Mouse (Mus musculus): ENCODE results near the gene Gm49388. TPM values are rescaled to one million over a fixed set of nuclear protein-coding genes. Genes with fewer than 3 reads are reported as not detected.

The Gm49388 gene
- polyA plus RNA-seq, 1 experiment from 2014 or later: not detected

DNA sequence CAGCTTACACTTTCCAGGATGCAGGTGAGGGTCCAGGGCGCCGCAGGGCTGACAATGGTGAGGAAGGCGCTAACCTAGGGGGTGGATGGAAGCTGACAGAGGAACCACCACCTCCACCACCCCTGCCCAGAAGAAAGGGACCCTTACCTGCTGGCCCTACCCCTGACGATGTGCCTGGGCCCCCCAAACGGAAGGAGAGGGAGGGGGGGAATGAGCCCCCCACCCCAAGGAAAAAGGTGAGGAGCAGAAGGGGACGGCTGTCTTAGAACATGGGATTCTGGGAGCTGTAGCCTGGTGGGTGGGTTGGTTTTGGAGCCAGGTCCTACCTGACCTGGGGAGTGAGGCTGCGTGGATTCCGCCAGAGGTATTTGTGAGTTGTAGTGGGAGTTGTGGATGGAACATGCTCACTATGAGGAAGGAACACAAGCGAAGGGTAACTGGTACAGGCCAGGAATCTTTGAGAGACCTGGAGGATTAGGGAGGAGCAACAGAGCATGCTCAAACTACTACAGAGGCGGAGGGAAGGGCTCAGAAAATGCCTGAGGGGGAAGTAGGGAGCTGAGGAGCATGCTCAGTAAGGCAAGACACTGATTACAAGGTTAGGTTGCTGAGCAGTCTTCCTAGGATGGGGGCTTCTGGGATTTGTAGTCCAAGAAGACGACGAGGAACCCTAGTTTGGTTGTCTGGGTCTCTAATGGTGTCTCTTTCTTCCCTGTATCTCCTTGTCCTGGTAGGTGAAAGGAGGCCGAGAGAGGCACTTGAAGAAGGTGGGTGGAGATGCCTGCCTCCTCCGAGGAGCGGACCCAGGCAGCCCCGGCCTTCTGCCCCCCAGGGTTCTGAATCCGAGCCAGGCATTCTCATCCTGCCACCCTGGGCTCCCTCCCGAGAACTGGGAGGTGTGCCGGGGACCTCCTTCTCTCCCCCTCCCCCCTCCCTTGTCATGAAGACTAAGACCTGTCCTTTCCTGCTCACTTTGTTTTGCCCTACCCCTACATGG, 35.0 kb upstream of the Gm49388 start:
- no peak overlapping the region for H3K4me2 ChIP-seq (ENCODE audit: low read depth, low read length)
- H3K9ac ChIP-seq (ENCODE audit: low read depth, low read length): no peak overlapping the region
- peaks cover 29% of the 10 kb centered on the region for H3K36me3 ChIP-seq (ENCODE audit: control insufficient read depth, insufficient read depth, low read length)
- peaks cover 19% of the 10 kb centered on the region for H3K4me1 ChIP-seq (ENCODE audit: control insufficient read depth, insufficient read depth, low read length)
- H3K4me3 ChIP-seq (ENCODE audit: low read length): no peak overlapping the region
- ATAC-seq: no peak
- no peaks in the 10 kb centered on the region for H3K9me3 ChIP-seq (ENCODE audit: control insufficient read depth, low read length)
- H3K27ac ChIP-seq (ENCODE audit: low read length): no peak overlapping the region
- 85% methylated on average over 19 of the region's 19 CpGs for WGBS
- no peaks in the 10 kb centered on the region for H3K27me3 ChIP-seq (replicated peaks; ENCODE audit: control insufficient read depth, insufficient read depth, low read length)

DNA sequence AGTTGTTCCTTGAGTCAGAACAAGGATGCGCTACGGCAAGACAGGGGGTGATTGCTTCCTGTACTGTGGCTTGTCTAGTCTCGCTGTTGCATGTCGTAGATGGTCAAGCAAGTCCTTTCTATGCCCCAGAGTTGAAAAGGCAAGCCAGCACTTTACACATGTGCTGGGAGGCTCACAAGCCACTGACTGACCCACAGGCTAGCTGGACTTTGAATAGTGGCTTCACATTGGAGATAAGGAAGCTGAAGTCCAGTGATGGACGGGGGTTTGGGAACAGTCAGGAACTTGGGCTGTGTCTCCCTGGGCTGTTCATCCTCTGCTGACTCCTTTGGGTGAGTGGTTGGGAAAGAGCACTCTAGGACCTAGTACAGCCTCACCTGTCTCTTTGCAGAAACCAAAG, 33.8 kb upstream of the Gm49388 start:
- no peak overlapping the region for H3K27ac ChIP-seq (ENCODE audit: low read length)
- no peak overlapping the region for H3K4me2 ChIP-seq (ENCODE audit: low read depth, low read length)
- 93% methylated on average over 5 of the region's 5 CpGs for WGBS
- no peak for ATAC-seq
- H3K36me3 ChIP-seq (ENCODE audit: control insufficient read depth, insufficient read depth, low read length): peaks cover 30% of the 10 kb centered on the region
- H3K27me3 ChIP-seq (replicated peaks; ENCODE audit: control insufficient read depth, insufficient read depth, low read length): no peaks in the 10 kb centered on the region
- H3K9ac ChIP-seq (ENCODE audit: low read depth, low read length): no peak overlapping the region
- no peaks in the 10 kb centered on the region for H3K9me3 ChIP-seq (ENCODE audit: control insufficient read depth, low read length)
- no peak overlapping the region for H3K4me3 ChIP-seq (ENCODE audit: low read length)
- peaks cover 19% of the 10 kb centered on the region for H3K4me1 ChIP-seq (ENCODE audit: control insufficient read depth, insufficient read depth, low read length)

DNA sequence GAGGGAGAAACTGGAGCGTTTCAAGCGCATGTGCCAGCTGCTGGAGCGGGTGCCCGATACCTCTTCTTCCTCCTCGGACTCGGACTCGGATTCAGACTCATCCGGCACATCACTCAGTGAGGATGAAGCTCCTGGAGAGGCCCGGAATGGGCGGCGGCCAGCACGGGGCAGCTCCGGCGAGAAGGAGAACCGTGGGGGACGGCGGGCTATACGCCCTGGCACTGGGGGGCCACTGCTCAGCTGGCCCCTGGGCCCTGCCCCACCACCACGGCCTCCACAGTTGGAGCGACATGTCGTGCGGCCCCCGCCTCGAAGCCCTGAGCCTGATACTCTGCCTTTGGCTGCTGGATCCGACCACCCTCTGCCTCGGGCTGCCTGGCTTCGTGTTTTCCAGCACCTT, 33.3 kb upstream of the Gm49388 start:
- no peak for ATAC-seq

DNA sequence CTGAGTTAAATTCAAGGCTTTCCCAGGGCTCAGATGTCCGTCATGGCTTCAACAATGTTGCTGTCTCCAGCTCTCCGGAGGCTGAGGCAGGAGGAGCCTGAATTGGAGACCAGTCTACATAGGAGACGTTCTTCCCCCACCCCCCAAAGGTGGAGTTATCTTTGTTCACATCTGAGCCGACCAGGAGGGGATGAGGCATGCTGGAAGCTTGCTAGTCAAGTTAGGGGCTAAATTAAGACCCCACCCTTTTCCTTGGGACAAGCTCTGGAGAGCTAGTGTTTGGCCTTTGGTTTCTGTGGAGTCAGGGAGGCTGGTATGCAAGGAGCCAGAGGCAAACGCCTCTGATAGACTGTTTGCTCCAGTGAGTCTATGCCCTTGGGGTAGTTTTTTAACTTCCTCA, 32.2 kb upstream of the Gm49388 start:
- 62% methylated on average over 5 of the region's 5 CpGs for WGBS
- no peak overlapping the region for H3K9ac ChIP-seq (ENCODE audit: low read depth, low read length)
- H3K36me3 ChIP-seq (ENCODE audit: control insufficient read depth, insufficient read depth, low read length): peaks cover 29% of the 10 kb centered on the region
- no peak overlapping the region for H3K4me2 ChIP-seq (ENCODE audit: low read depth, low read length)
- no peak overlapping the region for H3K4me3 ChIP-seq (ENCODE audit: low read length)
- H3K9me3 ChIP-seq (ENCODE audit: control insufficient read depth, low read length): no peaks in the 10 kb centered on the region
- ATAC-seq: no peak
- H3K4me1 ChIP-seq (ENCODE audit: control insufficient read depth, insufficient read depth, low read length): peaks cover 11% of the 10 kb centered on the region; the same call in 1 of the 2 replicates
- H3K27me3 ChIP-seq (replicated peaks; ENCODE audit: control insufficient read depth, insufficient read depth, low read length): no peaks in the 10 kb centered on the region
- no peak overlapping the region for H3K27ac ChIP-seq (ENCODE audit: low read length)

More for the DNA sequence above, 33.3 kb upstream of the Gm49388 start:
- Histone ChIP-seq H3K27ac (ENCODE audit: low read length) (no peak overlapping the region), H3K27me3 (replicated peaks; ENCODE audit: control insufficient read depth, insufficient read depth, low read length) (no peaks in the 10 kb centered on the region), H3K9ac (ENCODE audit: low read depth, low read length) (no peak overlapping the region), H3K4me1 (ENCODE audit: control insufficient read depth, insufficient read depth, low read length) (peaks cover 19% of the 10 kb centered on the region), H3K4me3 (ENCODE audit: low read length) (no peak overlapping the region), H3K4me2 (ENCODE audit: low read depth, low read length) (no peak overlapping the region), H3K36me3 (ENCODE audit: control insufficient read depth, insufficient read depth, low read length) (peaks cover 30% of the 10 kb centered on the region), H3K9me3 (ENCODE audit: control insufficient read depth, low read length) (no peaks in the 10 kb centered on the region)
- WGBS: 95% methylated on average over 27 of the region's 27 CpGs

DNA sequence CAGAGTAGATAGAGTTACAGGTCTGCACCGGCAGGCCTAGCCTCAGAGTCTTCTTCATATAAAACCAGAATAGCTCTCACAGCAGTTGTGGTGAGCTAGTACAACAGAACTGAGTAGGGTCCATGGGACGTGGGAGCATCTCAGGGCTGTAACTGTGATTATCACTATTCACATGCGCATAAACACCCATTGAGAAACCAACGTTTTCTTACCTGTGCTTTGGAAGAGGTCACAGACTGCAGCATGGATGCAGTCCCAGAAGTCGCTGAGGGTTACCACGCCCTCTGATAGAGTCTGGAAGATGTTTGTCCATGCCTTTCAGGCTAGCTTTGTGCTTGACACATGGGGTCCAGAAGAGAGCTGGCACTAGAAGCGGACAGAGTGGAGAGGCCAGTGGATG, 31.7 kb upstream of the Gm49388 start:
- no peak for ATAC-seq
- Histone ChIP-seq H3K27ac (ENCODE audit: low read length) (no peak overlapping the region), H3K27me3 (replicated peaks; ENCODE audit: control insufficient read depth, insufficient read depth, low read length) (no peaks in the 10 kb centered on the region), H3K4me3 (ENCODE audit: low read length) (no peak overlapping the region), H3K9ac (ENCODE audit: low read depth, low read length) (no peak overlapping the region), H3K9me3 (ENCODE audit: control insufficient read depth, low read length) (no peaks in the 10 kb centered on the region), H3K4me2 (ENCODE audit: low read depth, low read length) (no peak overlapping the region), H3K4me1 (ENCODE audit: control insufficient read depth, insufficient read depth, low read length) (peaks cover 10% of the 10 kb centered on the region; the same call in 1 of the 2 replicates), H3K36me3 (ENCODE audit: control insufficient read depth, insufficient read depth, low read length) (peaks cover 27% of the 10 kb centered on the region)
- WGBS: 80% methylated on average over 7 of the region's 7 CpGs

DNA sequence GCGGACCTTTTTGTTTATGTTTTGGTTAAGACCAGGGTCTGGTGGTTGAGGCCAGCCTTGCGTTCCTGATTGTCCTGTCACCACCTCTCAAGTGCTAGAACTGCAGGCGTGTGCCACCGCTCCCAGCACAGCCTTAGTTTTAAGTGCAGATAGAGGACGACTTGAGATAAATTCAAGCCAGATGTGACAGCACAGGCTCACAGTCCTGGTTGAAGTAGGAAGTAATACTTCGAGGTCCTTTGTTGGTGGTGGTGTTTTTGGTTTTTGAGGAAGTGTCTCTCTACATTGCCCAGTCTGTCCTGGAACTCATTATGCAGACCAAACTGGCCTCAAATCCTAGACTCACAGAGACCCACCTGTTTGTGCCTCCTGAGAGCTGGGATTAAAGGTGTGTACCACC, 25.7 kb upstream of the Gm49388 start:
- ATAC-seq: no peak
- Histone ChIP-seq H3K27ac (ENCODE audit: low read length) (no peak overlapping the region; the same call in 1 of the 2 replicates), H3K4me1 (ENCODE audit: control insufficient read depth, insufficient read depth, low read length) (peaks cover 14% of the 10 kb centered on the region; the same call in 1 of the 2 replicates), H3K36me3 (ENCODE audit: control insufficient read depth, insufficient read depth, low read length) (peaks cover 12% of the 10 kb centered on the region), H3K4me3 (ENCODE audit: low read length) (no peak overlapping the region), H3K9me3 (ENCODE audit: control insufficient read depth, low read length) (no peaks in the 10 kb centered on the region), H3K27me3 (replicated peaks; ENCODE audit: control insufficient read depth, insufficient read depth, low read length) (no peaks in the 10 kb centered on the region), H3K9ac (ENCODE audit: low read depth, low read length) (no peak overlapping the region), H3K4me2 (ENCODE audit: low read depth, low read length) (peak overlapping the region; percentile 9; the same call in 1 of the 2 replicates)
- WGBS: 45% methylated on average over 6 of the region's 6 CpGs

DNA sequence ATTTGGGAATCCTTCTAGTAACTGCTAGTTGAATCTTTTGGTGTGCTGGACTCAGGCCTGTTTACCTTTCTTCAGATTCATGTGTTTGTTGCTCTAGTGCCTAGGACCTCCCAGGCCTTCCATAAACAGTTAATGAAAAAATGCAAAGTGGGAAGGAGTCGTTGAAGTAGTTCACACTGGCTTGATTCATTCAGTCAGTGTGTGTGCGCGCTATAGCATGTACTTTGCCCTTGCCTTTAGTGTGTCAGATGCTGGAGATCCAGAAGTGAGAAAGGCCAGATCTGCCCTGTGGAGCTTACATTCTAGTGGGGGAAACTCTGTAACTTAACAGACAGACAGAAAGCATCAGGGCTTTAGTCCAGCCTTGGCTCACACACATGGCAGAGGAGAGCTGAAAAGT, 24.9 kb upstream of the Gm49388 start:
- no peaks in the 10 kb centered on the region for H3K27me3 ChIP-seq (replicated peaks; ENCODE audit: control insufficient read depth, insufficient read depth, low read length)
- peak; percentile 30 for ATAC-seq

DNA sequence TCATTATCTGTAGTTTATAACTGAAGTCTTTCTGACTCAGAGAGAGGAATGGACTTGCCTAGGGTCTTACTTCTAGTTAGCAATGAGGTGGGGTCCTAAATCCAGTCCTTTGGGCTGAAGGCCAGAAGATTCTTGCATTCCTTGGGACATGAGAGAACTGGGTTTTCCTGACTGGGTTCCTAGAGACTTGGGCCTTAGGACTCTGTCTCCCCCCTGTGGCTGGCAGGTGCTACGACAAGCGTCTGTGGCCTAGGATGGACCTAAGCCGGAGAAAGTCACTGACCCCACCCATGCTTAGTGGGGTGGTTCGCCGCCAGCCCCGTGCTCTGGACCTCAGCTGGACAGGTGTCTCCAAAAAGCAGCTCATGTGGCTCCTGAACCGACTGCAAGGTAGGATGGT, 24.4 kb upstream of the Gm49388 start:
- Histone ChIP-seq H3K4me1 (ENCODE audit: control insufficient read depth, insufficient read depth, low read length) (peaks cover 9% of the 10 kb centered on the region; the same call in 1 of the 2 replicates), H3K4me2 (ENCODE audit: low read depth, low read length) (no peak overlapping the region), H3K27ac (ENCODE audit: low read length) (peak overlapping the region; percentile 59), H3K36me3 (ENCODE audit: control insufficient read depth, insufficient read depth, low read length) (peaks cover 4% of the 10 kb centered on the region; the same call in 1 of the 2 replicates), H3K27me3 (replicated peaks; ENCODE audit: control insufficient read depth, insufficient read depth, low read length) (no peaks in the 10 kb centered on the region), H3K9ac (ENCODE audit: low read depth, low read length) (no peak overlapping the region), H3K9me3 (ENCODE audit: control insufficient read depth, low read length) (no peaks in the 10 kb centered on the region), H3K4me3 (ENCODE audit: low read length) (no peak overlapping the region)
- 33% methylated on average over 7 of the region's 7 CpGs for WGBS
- peak; percentile 67 for ATAC-seq

More for the DNA sequence above, 24.9 kb upstream of the Gm49388 start:
- Histone ChIP-seq H3K9ac (ENCODE audit: low read depth, low read length) (no peak overlapping the region), H3K9me3 (ENCODE audit: control insufficient read depth, low read length) (no peaks in the 10 kb centered on the region), H3K4me3 (ENCODE audit: low read length) (no peak overlapping the region), H3K36me3 (ENCODE audit: control insufficient read depth, insufficient read depth, low read length) (peaks cover 4% of the 10 kb centered on the region; the same call in 1 of the 2 replicates), H3K4me2 (ENCODE audit: low read depth, low read length) (no peak overlapping the region), H3K27ac (ENCODE audit: low read length) (peak overlapping the region; percentile 59), H3K4me1 (ENCODE audit: control insufficient read depth, insufficient read depth, low read length) (peaks cover 9% of the 10 kb centered on the region; the same call in 1 of the 2 replicates)
- 58% methylated on average over 3 of the region's 3 CpGs for WGBS

DNA sequence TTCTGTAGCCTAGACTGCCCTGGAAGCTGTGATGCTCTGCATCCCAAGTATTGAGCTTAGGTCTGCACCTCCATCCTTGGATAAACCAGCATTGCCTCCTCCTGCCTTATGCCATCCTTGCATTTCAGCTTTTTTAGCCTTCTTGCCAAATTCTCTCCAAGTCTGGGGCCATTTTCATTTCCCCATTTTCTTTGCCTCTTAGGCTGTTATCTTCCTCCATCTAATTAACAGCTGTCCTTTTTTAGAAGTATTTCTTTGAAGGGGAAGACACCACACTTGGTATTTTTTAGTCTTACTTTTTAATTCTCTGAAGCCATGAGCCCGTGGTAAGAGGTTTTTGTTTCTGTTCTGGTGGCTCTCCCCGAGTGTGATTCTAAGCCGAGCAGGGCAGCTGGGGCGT, 21.8 kb upstream of the Gm49388 start:
- Histone ChIP-seq H3K27me3 (replicated peaks; ENCODE audit: control insufficient read depth, insufficient read depth, low read length) (no peaks in the 10 kb centered on the region), H3K4me1 (ENCODE audit: control insufficient read depth, insufficient read depth, low read length) (peaks cover 14% of the 10 kb centered on the region), H3K36me3 (ENCODE audit: control insufficient read depth, insufficient read depth, low read length) (peaks cover 8% of the 10 kb centered on the region; the same call in 1 of the 2 replicates), H3K9me3 (ENCODE audit: control insufficient read depth, low read length) (no peaks in the 10 kb centered on the region), H3K4me3 (ENCODE audit: low read length) (no peak overlapping the region), H3K4me2 (ENCODE audit: low read depth, low read length) (no peak overlapping the region), H3K27ac (ENCODE audit: low read length) (no peak overlapping the region), H3K9ac (ENCODE audit: low read depth, low read length) (no peak overlapping the region)
- ATAC-seq: no peak
- 88% methylated on average over 4 of the region's 4 CpGs for WGBS
